Mouse (Mus musculus) inflammation-experienced regulatory T-cells (primary cell): ENCODE data around the gene Gm3264. TPM values are rescaled to one million over a fixed set of nuclear protein-coding genes. Genes with fewer than 3 reads are reported as not detected.

Source experiments
- polyA plus RNA-seq, 2 experiments: library from polyadenylated mRNA; unstranded; fragments of 100-300 nt; shearing (Covaris generic); gene quantifications; one replicate each; pipeline ENCODE4 v1.2.1; 2017

The Gm3264 gene
- 1 to 10 TPM in 1 of 2 experiments, not detected in 1; 4.2 TPM for polyA plus RNA-seq

DNA sequence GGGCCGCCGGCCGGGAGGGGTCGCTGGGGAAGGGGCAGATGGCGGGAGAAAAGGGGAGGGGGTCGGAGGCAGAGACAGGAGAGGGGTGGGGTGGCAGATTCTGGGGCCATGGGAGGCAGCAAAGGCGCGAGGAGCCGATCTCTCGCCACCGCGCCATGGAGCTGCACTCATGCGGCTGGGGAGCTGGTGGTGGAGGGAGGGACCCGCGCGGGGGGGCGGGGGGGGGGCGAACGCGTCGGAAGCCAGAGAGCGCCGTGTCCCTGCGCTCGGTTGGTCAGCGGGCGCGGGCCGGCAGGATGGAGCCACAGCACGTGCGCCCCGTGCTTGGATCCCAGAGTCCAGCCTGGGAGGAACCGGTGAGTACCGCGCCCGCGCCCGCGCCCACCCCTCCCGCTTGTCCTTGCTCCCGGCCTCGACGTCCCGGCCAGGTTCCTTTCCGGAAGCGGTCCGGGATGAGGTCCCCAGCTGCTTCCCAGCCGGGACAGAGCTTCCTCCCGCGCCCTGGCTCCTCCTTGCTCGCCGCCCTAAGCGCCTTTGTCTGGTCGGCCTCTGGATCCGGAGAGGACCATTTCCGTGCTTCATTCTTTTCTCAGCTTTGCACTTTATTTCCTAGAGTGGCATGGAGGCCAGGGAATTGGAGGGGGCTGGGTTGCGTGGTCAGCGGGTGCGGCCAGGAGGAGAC, at the start of gene Gm3264:
Gene Gm3264, plus strand, starts transcription at position 278 of the 682 bp plus-strand sequence.

DNA sequence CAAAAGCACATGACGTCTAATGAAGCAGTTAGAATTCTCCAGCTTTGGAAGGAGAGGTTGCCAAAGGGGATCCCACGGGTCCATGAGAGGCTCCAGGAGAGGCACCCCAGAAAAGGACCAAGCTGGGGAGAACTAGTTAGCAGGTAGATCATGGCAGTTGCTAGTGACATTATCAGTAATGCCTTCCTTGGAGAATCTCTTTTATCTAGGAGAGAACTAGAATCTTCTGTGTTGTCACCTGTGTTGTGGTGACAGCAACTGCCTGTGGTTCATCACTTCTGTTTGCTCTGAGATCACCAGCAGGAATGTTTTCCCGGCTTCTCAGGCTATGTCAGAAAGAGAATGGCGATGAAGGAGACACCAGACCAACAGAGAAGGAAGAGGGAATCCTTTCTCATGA, 17.6 kb upstream of the Gm3264 start, which contains the start of gene Gm3269:
Gene Gm3269, plus strand, starts transcription at position 301 of the 400 bp plus-strand sequence.

GRCm38 (mm10) chr14:4892116-4892515, 36.7 kb downstream of the Gm3264 start, which contains the start of gene Gm3278:
Gene Gm3278, plus strand, starts transcription at chr14:4892416.

Other genes starting within 250 kb of the Gm3264 start
- gene Gm8159, start 223.2 kb upstream of the Gm3264 start, polyA plus RNA-seq: under 1 TPM; 0.08 to 0.40 TPM
- gene Gm3239, start 191.4 kb upstream of the Gm3264 start, polyA plus RNA-seq: under 1 TPM in 1 of 2 experiments, not detected in 1; 0.65 TPM
- gene Gm7876, start 146.3 kb upstream of the Gm3264 start, polyA plus RNA-seq: not detected
- 10 to 100 TPM in 1 of 2 experiments, under 1 TPM in 1; 0.71 to 11.6 TPM for gene Gm3252, start 128.8 kb upstream of the Gm3264 start, polyA plus RNA-seq
- not detected for gene Gm9602, start 79.2 kb upstream of the Gm3264 start, polyA plus RNA-seq
- not detected for gene Gm3269, start 17.5 kb upstream of the Gm3264 start, polyA plus RNA-seq
- under 1 TPM in 1 of 2 experiments, not detected in 1; 0.24 TPM for gene Gm3278, start 36.8 kb downstream of the Gm3264 start, polyA plus RNA-seq
- gene Gm8297, start 128.4 kb downstream of the Gm3264 start, polyA plus RNA-seq: under 1 TPM; 0.44 to 0.46 TPM
- not detected for gene Gm3298, start 160.3 kb downstream of the Gm3264 start, polyA plus RNA-seq
- gene 4930555G01Rik, start 195.1 kb downstream of the Gm3264 start, polyA plus RNA-seq: 1 to 10 TPM in 1 of 2 experiments, not detected in 1; 1.2 TPM
- 10 to 100 TPM in 1 of 2 experiments, 1 to 10 TPM in 1; 4.1 to 13.0 TPM for gene Gm8281, start 215.5 kb downstream of the Gm3264 start, polyA plus RNA-seq